Mouse (Mus musculus) kidney, embryonic 15.5 days (tissue): ENCODE measurements around the gene Ncmap. TPM values are rescaled to one million over a fixed set of nuclear protein-coding genes. Genes with fewer than 3 reads are reported as not detected.
"Not testable (repeated sequence)": the region's sequence is repeated elsewhere in the genome, so short reads cannot be mapped to it uniquely, and the experiment has no call there.

Experiments
- ATAC-seq: fragments of 200-750 bp; cut with Nextera tagmentation; replicated peaks from 2 replicates; pipeline ENCODE4 v1.8.0; 2017; ENCODE audit warnings: moderate TSS enrichment; ENCODE audit not compliant: low FRiP score
- H3K27ac ChIP-seq: fragments of 300-500 bp; sonication (generic); 2 replicates; pipeline ENCODE4 v1.5.1; 2015; ENCODE audit warnings: mild to moderate bottlenecking, inconsistent platforms
- H3K27me3 ChIP-seq: fragments of 300-500 bp; sonication (generic); 2 replicates; pipeline ENCODE4 v1.6.1; 2015; ENCODE audit warnings: inconsistent platforms
- H3K36me3 ChIP-seq: fragments of 300-500 bp; sonication (generic); 2 replicates; pipeline ENCODE4 v1.6.1; 2015; ENCODE audit warnings: inconsistent platforms
- H3K4me1 ChIP-seq: fragments of 300-500 bp; sonication (generic); 2 replicates; pipeline ENCODE4 v1.6.1; 2015; ENCODE audit warnings: inconsistent platforms
- H3K4me2 ChIP-seq: fragments of 300-500 bp; sonication (generic); 2 replicates; pipeline ENCODE4 v1.6.1; 2015; ENCODE audit warnings: moderate library complexity, mild to moderate bottlenecking, inconsistent platforms
- H3K4me3 ChIP-seq: fragments of 300-500 bp; sonication (generic); replicated peaks from 2 replicates; pipeline ENCODE4 v1.5.1; 2015; ENCODE audit warnings: mild to moderate bottlenecking, inconsistent platforms
- H3K9ac ChIP-seq: fragments of 300-500 bp; sonication (generic); 2 replicates; pipeline ENCODE4 v1.6.1; 2015; ENCODE audit warnings: mild to moderate bottlenecking, inconsistent platforms
- H3K9me3 ChIP-seq: fragments of 300-500 bp; sonication (generic); replicated peaks from 2 replicates; pipeline ENCODE4 v1.6.1; 2016; ENCODE audit warnings: inconsistent platforms
- WGBS: fragments of 180-500 bp; shearing (Covaris S2); methylation state at CpG from one replicate; pipeline ENCODE4 v1.1.7; 2015; ENCODE audit warnings: mixed read lengths; 5-methylcytosine and 5-hydroxymethylcytosine counted together
- polyA plus RNA-seq: library from polyadenylated mRNA; unstranded; fragments of >200 nt; fragmentation: Nextera tagmentation; extraction: Ambion mirVana; gene quantifications from 2 replicates; pipeline ENCODE4 v1.2.1, GENCODE M21; 2015

Gene Ncmap
- polyA plus RNA-seq, 1 experiment from 2014 or later: 3.5 TPM

DNA sequence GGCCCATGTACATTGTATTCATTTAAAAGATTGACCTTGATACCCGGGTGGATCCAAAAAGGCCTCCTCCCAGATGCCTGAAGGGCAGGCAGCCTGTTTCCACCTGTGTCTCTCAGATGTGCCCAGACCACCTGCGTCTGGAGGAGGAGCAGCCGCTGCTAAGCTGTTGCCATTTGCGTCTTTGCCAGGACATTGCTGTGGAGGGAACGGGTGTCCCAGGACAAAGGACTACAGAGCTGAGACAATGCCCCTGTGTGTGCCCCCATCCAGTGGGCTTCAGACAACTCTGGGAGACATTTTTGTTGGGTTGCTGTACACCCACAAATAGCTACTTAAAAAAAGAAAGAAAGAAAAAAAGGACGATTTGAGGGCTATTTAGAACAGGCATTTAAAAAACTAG is 35.2 kb downstream of the Ncmap start:
- H3K4me3 ChIP-seq: no peak overlapping the region
- no peak for ATAC-seq
- H3K27me3 ChIP-seq: no peaks in the 10 kb centered on the region
- H3K9ac ChIP-seq: no peak overlapping the region
- no peak overlapping the region for H3K4me2 ChIP-seq
- H3K36me3 ChIP-seq: no peaks in the 10 kb centered on the region
- WGBS: 42% methylated on average over 6 of the region's 6 CpGs
- H3K9me3 ChIP-seq: no peaks in the 10 kb centered on the region
- H3K4me1 ChIP-seq: no peaks in the 10 kb centered on the region
- no peak overlapping the region for H3K27ac ChIP-seq

DNA sequence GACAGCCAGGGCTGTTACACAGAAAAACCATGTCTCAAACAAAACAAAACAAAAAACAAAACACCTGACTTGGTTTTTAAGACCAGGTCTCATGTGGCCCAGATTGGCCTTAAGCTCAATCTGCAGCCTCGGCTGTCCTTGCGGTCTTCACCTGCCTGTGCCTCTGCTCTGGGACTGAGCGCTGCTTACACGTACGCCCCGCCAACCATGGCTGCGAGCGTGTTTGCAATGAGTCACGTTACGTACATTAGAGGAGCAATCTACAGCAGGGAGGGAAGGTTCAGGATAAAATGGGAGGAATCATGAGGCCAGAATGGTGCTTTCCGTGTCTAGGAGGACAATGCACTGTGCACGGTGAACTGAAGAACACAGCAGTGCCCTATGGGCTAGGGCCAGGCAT is 36.3 kb downstream of the Ncmap start:
- no peaks in the 10 kb centered on the region for H3K36me3 ChIP-seq
- WGBS: 81% methylated on average over 12 of the region's 12 CpGs
- ATAC-seq: no peak

GRCm38 (mm10) chr4:135358736-135359135 is 39.3 kb downstream of the Ncmap start:
- WGBS: under 1% methylated on average over 6 of the region's 6 CpGs
- Histone ChIP-seq H3K27ac (no peak overlapping the region), H3K9ac (no peak overlapping the region), H3K9me3 (no peaks in the 10 kb centered on the region), H3K36me3 (no peaks in the 10 kb centered on the region), H3K27me3 (no peaks in the 10 kb centered on the region), H3K4me2 (no peak overlapping the region), H3K4me1 (peaks cover 20% of the 10 kb centered on the region), H3K4me3 (no peak overlapping the region)
- no peak for ATAC-seq

More for the DNA sequence above, 36.3 kb downstream of the Ncmap start:
- no peak overlapping the region for H3K4me2 ChIP-seq
- no peaks in the 10 kb centered on the region for H3K27me3 ChIP-seq
- peaks cover 2% of the 10 kb centered on the region; the same call in 1 of the 2 replicates for H3K4me1 ChIP-seq
- no peak overlapping the region for H3K9ac ChIP-seq
- H3K4me3 ChIP-seq: no peak overlapping the region
- no peaks in the 10 kb centered on the region for H3K9me3 ChIP-seq
- no peak overlapping the region for H3K27ac ChIP-seq

- H3K27me3 ChIP-seq: no peaks in the 10 kb centered on the region
Observed at GRCm38 (mm10) chr4:135357221-135357920, 40.7 kb downstream of the Ncmap start.

GRCm38 (mm10) chr4:135355886-135356550 is 42.0 kb downstream of the Ncmap start:
- H3K4me3 ChIP-seq: no peak overlapping the region
- peak overlapping the region; percentile 15; the same call in 1 of the 2 replicates for H3K4me2 ChIP-seq
- peaks cover 31% of the 10 kb centered on the region for H3K4me1 ChIP-seq
- no peaks in the 10 kb centered on the region for H3K9me3 ChIP-seq
- ATAC-seq: no peak
- H3K9ac ChIP-seq: no peak overlapping the region
- WGBS: 59% methylated on average over 9 of the region's 9 CpGs
- H3K27ac ChIP-seq: peak overlapping the region; percentile 79
- H3K36me3 ChIP-seq: peaks cover 3% of the 10 kb centered on the region; the same call in 1 of the 2 replicates
- H3K27me3 ChIP-seq: no peaks in the 10 kb centered on the region

More at GRCm38 (mm10) chr4:135357221-135357920, 40.7 kb downstream of the Ncmap start:
- Histone ChIP-seq H3K9ac (no peak overlapping the region), H3K9me3 (no peaks in the 10 kb centered on the region), H3K4me3 (no peak overlapping the region), H3K4me1 (peaks cover 20% of the 10 kb centered on the region), H3K36me3 (no peaks in the 10 kb centered on the region), H3K4me2 (no peak overlapping the region), H3K27ac (peak overlapping the region; percentile 79)
- 75% methylated on average over 12 of the region's 12 CpGs for WGBS
- no peak for ATAC-seq

DNA sequence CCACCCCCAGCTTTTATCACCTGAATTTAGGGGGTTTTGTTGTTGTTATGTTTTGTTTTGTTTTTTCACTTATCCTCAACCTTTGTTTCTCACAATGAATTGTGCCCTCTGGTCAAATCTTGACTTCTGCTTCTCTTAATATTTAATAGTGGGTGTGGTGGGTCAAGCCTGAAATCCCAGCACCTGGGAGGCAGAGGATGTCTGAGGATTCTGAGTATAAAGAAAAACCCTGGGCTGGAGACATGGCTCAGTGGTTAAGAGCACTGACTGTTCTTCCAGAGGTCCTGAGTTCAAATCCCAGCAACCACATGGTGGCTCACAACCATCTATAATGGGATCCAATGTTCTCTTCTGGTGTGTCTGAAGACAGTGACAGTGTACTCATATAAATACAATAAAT is 43.3 kb downstream of the Ncmap start:
- H3K27me3 ChIP-seq, H3K4me2 ChIP-seq, ATAC-seq, H3K9me3 ChIP-seq, H3K4me3 ChIP-seq, H3K9ac ChIP-seq: not testable (repeated sequence)
- H3K36me3 ChIP-seq: peaks cover 12% of the 10 kb centered on the region
- peak overlapping the region; percentile 99 for H3K27ac ChIP-seq
- peaks cover 34% of the 10 kb centered on the region for H3K4me1 ChIP-seq

DNA sequence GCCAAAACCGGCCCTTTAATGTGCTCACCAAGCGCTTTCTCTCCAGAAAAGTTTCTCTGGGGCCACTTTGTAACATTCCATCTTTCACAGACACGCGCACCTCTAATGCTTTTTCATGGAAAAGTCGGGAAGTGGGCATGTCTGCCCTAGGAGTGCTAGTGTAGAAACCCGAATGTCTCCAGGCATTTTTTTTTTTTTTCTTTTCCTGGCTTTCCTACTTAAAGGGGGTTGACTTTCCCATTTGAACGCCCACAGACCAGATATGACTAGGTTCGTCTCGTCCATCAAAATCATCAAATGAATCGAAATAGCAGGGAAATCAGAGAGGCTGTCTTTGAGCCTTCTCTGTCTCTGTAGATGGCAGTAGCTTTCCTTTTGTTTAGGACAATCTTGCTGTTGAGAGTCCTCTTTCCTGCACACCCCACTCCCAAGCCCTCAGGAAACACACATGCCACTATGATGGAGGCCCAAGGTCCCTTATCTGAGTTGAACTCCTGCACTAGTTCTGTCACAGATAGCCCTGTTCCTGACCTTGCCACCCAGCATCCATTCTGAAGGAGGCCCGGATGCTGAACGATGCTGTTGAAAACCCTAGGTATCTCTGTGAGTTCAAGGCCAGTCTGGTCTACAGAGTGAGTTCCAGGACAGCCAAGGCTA is 44.1 kb downstream of the Ncmap start:
- ATAC-seq: no peak
- H3K4me2 ChIP-seq: peak overlapping the region; percentile 74
- H3K27ac ChIP-seq: peak overlapping the region; percentile 99
- no peaks in the 10 kb centered on the region for H3K9me3 ChIP-seq
- peak overlapping the region; percentile 49 for H3K9ac ChIP-seq
- 15% methylated on average over 12 of the region's 12 CpGs for WGBS
- H3K4me3 ChIP-seq: peak overlapping the region; percentile 96
- peaks cover 21% of the 10 kb centered on the region for H3K36me3 ChIP-seq
- peaks cover 34% of the 10 kb centered on the region for H3K4me1 ChIP-seq
- H3K27me3 ChIP-seq: no peaks in the 10 kb centered on the region

GRCm38 (mm10) chr4:135353066-135353793 is 44.8 kb downstream of the Ncmap start, which contains the start of gene Srrm1:
Srrm1 (minus strand) TSS chr4:135353321.
- H3K4me1 ChIP-seq: peaks cover 34% of the 10 kb centered on the region
- H3K4me2 ChIP-seq: peak within 1 kb of the TSS; percentile 74
- H3K9me3 ChIP-seq: no peaks in the 10 kb centered on the region
- peak within 1 kb of the TSS; percentile 99 for H3K27ac ChIP-seq
- WGBS: under 1% methylated on average over 68 of the region's 69 CpGs
- peak within 1 kb of the TSS; percentile 87 for H3K9ac ChIP-seq
- H3K4me3 ChIP-seq: peak within 1 kb of the TSS; percentile 96
- peak; percentile 95 for ATAC-seq
- no peaks in the 10 kb centered on the region for H3K27me3 ChIP-seq
- peaks cover 28% of the 10 kb centered on the region for H3K36me3 ChIP-seq

DNA sequence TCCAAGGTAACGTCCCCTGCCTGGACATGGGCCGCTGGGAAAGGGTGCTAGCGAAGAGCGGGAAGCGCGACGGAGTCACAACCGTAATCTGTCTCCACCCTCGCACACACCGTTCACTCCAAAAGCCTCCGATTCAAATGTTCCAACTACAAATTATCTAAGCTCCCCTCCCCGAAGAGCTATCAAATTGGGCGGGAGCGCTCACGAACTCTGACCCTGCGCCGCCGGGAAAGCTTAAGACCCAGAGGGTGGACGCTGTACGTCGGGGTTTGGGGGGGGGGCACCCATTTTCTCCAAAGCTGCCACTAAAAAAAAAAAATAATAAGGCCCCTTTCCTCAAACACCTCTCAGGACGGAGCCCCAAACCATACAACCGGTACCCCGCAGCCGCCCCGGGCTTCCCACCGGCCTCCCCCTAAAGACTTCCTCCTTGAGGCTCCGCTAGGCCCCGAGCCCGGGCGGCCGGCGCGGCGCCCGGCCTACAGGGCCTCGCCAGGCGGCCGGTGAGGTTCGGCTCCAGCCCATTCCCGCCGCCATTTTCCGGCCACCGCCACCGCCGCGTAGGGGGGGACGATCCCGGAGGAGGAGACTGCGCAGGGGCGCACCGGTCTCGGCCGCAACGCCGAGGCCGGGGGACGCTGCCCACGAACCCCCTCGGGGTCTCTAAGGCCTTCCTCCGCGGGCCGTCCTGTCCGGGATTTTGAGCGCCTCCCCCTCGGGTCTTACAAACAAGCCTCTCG is 45.5 kb downstream of the Ncmap start:
- H3K4me1 ChIP-seq: peaks cover 34% of the 10 kb centered on the region
- peaks cover 30% of the 10 kb centered on the region for H3K36me3 ChIP-seq
- no peaks in the 10 kb centered on the region for H3K9me3 ChIP-seq
- peak overlapping the region; percentile 99 for H3K27ac ChIP-seq
- peak; percentile 30 for ATAC-seq
- peak overlapping the region; percentile 96 for H3K4me3 ChIP-seq
- under 1% methylated on average over 58 of the region's 67 CpGs for WGBS
- H3K27me3 ChIP-seq: no peaks in the 10 kb centered on the region
- peak overlapping the region; percentile 72 for H3K4me2 ChIP-seq
- peak overlapping the region; percentile 87 for H3K9ac ChIP-seq

DNA sequence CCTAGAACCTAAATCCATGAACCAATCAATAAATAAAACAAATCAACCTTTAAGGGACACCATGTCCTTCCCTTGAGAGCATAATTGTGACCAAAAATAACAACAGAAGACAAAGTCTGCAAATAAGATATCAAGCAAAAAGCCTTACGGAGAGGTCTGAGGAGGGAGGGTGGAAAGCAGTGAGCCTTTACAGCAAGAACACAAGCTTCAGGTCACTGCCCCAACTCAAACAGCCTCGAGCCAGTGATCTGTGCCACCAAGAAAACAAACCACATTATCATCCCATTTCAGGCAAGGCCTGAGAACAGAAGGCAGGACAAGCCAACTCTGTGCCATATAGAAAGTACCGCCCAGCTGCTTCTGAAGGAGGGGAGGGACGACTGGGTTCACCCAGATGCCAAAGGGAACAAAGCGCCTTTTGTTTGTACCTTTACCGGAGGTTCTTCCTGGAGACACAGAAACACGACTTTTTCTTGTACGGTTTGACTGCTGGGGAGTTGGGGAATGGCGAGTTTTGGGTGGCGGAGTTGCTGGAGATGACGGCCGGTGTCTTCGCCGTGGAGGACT is 60.6 kb downstream of the Ncmap start:
- peak overlapping the region; percentile 87 for H3K27ac ChIP-seq
- H3K9ac ChIP-seq: no peak overlapping the region
- H3K27me3 ChIP-seq: no peaks in the 10 kb centered on the region
- H3K4me1 ChIP-seq: peaks cover 13% of the 10 kb centered on the region
- H3K36me3 ChIP-seq: peaks cover 98% of the 10 kb centered on the region
- 72% methylated on average over 14 of the region's 14 CpGs for WGBS
- no peak; the same call in 1 of the 2 replicates for ATAC-seq
- no peaks in the 10 kb centered on the region for H3K9me3 ChIP-seq
- no peak overlapping the region for H3K4me2 ChIP-seq
- H3K4me3 ChIP-seq: no peak overlapping the region

DNA sequence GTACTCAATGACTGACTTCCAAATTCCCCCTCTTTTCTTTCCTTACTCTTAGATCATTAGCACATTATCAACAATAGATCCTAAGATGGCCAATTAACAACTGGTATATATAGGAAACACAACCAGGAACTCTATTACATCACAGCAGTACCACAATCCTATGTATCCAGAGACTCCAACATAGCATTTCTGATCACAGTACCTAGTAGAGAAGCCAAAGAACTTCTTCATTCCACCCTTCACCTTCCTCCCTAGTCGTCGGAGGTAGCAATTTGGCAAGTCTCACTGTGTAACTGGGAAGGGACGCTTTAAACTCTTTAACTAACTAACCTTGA is 62.0 kb downstream of the Ncmap start:
- no peak for ATAC-seq
- no peaks in the 10 kb centered on the region for H3K9me3 ChIP-seq
- 58% methylated on average over 3 of the region's 3 CpGs for WGBS
- peaks cover 98% of the 10 kb centered on the region for H3K36me3 ChIP-seq
- no peaks in the 10 kb centered on the region for H3K27me3 ChIP-seq
- no peak overlapping the region for H3K4me3 ChIP-seq
- H3K27ac ChIP-seq: peak overlapping the region; percentile 87
- H3K4me2 ChIP-seq: peak overlapping the region; percentile 20; the same call in 1 of the 2 replicates
- H3K4me1 ChIP-seq: peaks cover 13% of the 10 kb centered on the region
- H3K9ac ChIP-seq: no peak overlapping the region
